Mouse (Mus musculus) brain, embryonic 14.5 days (tissue): ENCODE measurements around the gene Sash1. TPM values are rescaled to one million over a fixed set of nuclear protein-coding genes. Genes with fewer than 3 reads are reported as not detected.

Source experiments
- DNase-seq: peaks from one replicate; pipeline ENCODE4 v3.0.0-alpha.2; 2011; ENCODE audit warnings: low read depth
- CTCF ChIP-seq: fragments of 200-500 bp; IDR thresholded peaks from 2 replicates; pipeline ENCODE4 v1.5.1; 2012; ENCODE audit warnings: inconsistent platforms, mild to moderate bottlenecking, moderate library complexity, borderline replicate concordance; ENCODE audit not compliant: insufficient read depth, insufficient read length; ENCODE audit errors: extremely low read depth
- POLR2A ChIP-seq: fragments of 200-500 bp; IDR thresholded peaks from 2 replicates; pipeline ENCODE4 v1.6.1; 2012; ENCODE audit warnings: mild to moderate bottlenecking, inconsistent platforms, borderline replicate concordance; ENCODE audit not compliant: poor library complexity, insufficient read depth, insufficient read length, severe bottlenecking; ENCODE audit errors: extremely low read depth
- polyA plus RNA-seq: library from polyadenylated mRNA; depleted of rRNA; stranded (reverse); fragments of >200 nt; gene quantifications from 2 replicates; pipeline ENCODE4 v1.2.3, GENCODE M21; 2012

The Sash1 gene
- polyA plus RNA-seq, 1 experiment: 18.0 TPM

GRCm38 (mm10) chr10:8770931-8771653, 114.8 kb downstream of the Sash1 start:
- TF ChIP-seq POLR2A: no peak
- no peak for DNase-seq

GRCm38 (mm10) chr10:8768654-8769053, 117.2 kb downstream of the Sash1 start:
- DNase-seq: no peak
- TF ChIP-seq POLR2A (no peak), CTCF (no peak)

- TF ChIP-seq POLR2A (no peak), CTCF (no peak)
- no peak for DNase-seq
Measured at GRCm38 (mm10) chr10:8767381-8767780, 118.5 kb downstream of the Sash1 start.

- no peak for DNase-seq
Measured at GRCm38 (mm10) chr10:8765922-8766522, 119.8 kb downstream of the Sash1 start.

GRCm38 (mm10) chr10:8762771-8763170, 123.1 kb downstream of the Sash1 start:
- peak; percentile 48 for DNase-seq
- TF ChIP-seq CTCF (no peak), POLR2A (no peak)

More at GRCm38 (mm10) chr10:8765922-8766522, 119.8 kb downstream of the Sash1 start:
- no peak for TF ChIP-seq POLR2A
- peak; percentile 43; the same call in 1 of the 2 replicates for TF ChIP-seq CTCF

- TF ChIP-seq POLR2A (no peak), CTCF (no peak)
- DNase-seq: peak; percentile 72
Measured at GRCm38 (mm10) chr10:8762209-8762701, 123.6 kb downstream of the Sash1 start.

- DNase-seq: no peak
- TF ChIP-seq CTCF (no peak), POLR2A (no peak)
Measured at GRCm38 (mm10) chr10:8761656-8762055, 124.2 kb downstream of the Sash1 start.

- peak; percentile 88 for DNase-seq
- TF ChIP-seq POLR2A (no peak), CTCF (no peak)
Measured at GRCm38 (mm10) chr10:8760598-8760997, 125.3 kb downstream of the Sash1 start.

- no peak for DNase-seq
- TF ChIP-seq CTCF: no peak
- no peak for TF ChIP-seq POLR2A
Measured at GRCm38 (mm10) chr10:8759228-8759627, 126.6 kb downstream of the Sash1 start.

GRCm38 (mm10) chr10:8757429-8757931, 128.4 kb downstream of the Sash1 start:
- no peak for TF ChIP-seq CTCF
- TF ChIP-seq POLR2A: no peak
- DNase-seq: peak; percentile 66

- no peak for DNase-seq
- no peak for TF ChIP-seq POLR2A
- no peak for TF ChIP-seq CTCF
Measured at GRCm38 (mm10) chr10:8756604-8757354, 129.1 kb downstream of the Sash1 start.
